Mouse (Mus musculus) layer of hippocampus, postnatal 10 days (tissue): Measurements from ENCODE around the gene Alg14. TPM values are rescaled to one million over a fixed set of nuclear protein-coding genes. Genes with fewer than 3 reads are reported as not detected.

Source experiments
- DNase-seq, 2 experiments: peaks; one replicate each; pipeline ENCODE4 v3.0.0; 2021; ENCODE audit warnings: low spot score in 2 of 2
- long read RNA-seq: library from polyadenylated mRNA; stranded (forward); transcript quantifications from one replicate; pipeline ENCODE4 v2.0.0, GENCODE M21; 2023
- total RNA-seq, 2 experiments: library from RNA; stranded (reverse); gene quantifications; 2 replicates each; pipeline ENCODE4 v1.2.3; 2021

Alg14 gene
- total RNA-seq = 10 to 100 TPM; 17.7 to 27.3 TPM
- long read RNA-seq, transcript Alg14-201 (4 exons, 2,037 nt) = major isoform, 13 of 19 reads
- long read RNA-seq, partial matches to known transcripts = 0 of 19 reads
- long read RNA-seq, other reads (novel, unspliced or antisense) = 5 of 19 reads

DNA sequence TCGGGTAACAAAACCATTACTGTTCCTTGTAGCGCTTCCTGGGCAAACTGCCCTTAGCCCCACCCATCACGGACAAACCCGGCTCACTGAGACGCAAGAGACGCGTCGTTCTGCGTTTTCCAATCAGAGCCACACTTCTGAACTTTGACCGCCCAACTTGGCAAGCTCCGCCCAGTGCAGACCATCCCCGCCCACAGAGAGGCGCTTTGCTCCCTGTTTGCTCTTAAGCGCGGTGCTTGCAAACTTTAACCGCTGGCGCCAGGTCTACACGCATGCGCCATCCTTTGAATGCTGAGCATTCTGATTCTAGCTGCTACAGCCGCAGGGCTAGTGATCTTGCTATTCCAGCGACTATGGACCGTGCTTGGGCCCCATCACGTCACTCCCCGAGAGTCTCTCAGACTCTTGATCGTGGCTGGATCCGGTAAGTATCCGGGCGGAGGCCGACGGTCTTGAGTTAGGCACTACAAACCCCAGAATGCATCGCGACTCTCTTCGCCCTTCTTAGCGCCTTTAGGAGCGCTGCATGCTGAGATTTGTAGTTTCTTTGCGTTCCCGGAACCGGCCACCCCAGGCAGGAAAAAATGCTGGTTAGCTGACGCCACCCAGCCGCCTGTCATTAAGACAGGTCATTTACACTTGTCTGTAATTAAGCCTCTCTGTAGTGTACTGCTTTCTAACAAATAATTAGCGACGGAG is at the start of gene Alg14:
Gene Alg14, plus strand, starts transcription at position 214 of the 699 bp plus-strand sequence.
- DNase-seq = peak; percentile 94 to 96

DNA sequence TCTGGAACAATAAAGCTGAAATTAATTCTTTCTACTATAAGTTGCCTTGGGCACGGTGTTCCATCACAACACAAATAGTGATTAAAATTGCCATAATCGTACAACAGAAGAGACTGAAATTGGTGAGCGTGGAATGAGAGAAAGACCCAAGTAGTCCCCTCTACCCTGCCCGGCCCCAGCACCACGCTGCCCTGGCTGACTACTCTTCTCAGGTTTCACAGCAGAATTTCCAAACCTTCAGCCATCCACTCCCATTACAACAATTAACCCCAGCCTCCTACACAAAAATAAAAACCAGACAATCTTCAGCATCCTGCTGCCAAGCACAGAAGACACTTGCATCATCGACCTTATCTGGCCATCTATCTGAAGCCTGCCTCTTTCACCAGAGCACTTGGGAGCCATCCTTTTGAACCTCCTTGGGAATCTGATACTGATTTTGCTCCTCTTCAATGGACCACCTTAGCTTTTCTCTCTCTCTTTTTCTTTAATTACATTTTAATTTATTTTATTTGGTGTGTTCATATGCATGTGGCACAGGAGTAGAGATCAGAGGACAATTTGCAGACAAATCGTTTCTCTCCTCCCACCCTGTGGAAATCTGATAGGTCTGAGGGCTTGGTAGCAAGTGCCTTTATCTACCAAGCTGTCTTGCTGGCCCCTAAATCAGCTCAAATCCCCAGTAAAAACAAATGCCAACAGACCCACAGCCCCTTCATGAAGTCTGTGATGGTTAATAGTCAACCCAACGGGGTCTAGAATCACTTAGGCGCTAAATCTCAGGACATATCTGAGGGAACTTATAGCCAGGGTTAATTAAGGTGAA is 49.2 kb upstream of the Alg14 start:
- no peak for DNase-seq

DNA sequence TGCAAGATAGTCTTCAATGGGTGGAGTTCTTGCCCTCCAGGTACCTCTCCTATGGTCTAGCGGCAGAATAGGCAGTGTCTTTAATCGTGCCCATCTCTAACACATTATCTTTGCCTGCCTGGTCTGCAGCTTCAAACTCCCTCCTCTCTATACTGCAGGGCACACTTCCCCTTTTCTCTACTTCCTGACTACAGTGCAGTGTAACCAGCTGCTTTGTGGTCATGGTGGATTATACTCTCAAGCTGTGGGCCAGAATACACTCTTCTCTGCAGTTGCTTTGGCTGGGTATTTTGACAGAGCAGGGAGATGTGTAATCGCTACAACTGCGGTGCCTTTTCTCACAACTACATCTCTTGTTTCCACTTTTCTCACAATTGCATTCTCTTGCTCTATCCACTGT is 48.6 kb upstream of the Alg14 start:
- DNase-seq = no peak

DNA sequence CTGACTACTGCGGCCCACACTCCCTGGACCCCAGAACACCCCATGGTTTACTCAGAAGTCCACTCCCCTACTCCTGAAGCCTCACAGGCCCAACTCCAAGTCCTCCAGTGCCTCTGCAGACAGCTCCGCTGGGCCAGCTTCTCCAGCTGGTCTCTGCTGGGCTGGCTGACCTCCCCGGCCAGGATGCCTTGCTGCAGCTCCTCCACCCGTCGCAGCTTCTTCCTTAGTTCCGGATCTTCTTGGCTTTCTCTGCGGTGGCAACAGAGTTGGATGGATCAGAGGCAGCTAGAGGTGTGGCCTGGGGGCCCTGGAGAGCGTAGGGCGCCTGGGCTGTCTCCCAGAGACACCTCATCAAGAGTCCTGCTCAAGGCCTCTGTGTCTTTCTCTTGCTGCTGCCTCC is 41.5 kb upstream of the Alg14 start:
- no peak for DNase-seq

DNA sequence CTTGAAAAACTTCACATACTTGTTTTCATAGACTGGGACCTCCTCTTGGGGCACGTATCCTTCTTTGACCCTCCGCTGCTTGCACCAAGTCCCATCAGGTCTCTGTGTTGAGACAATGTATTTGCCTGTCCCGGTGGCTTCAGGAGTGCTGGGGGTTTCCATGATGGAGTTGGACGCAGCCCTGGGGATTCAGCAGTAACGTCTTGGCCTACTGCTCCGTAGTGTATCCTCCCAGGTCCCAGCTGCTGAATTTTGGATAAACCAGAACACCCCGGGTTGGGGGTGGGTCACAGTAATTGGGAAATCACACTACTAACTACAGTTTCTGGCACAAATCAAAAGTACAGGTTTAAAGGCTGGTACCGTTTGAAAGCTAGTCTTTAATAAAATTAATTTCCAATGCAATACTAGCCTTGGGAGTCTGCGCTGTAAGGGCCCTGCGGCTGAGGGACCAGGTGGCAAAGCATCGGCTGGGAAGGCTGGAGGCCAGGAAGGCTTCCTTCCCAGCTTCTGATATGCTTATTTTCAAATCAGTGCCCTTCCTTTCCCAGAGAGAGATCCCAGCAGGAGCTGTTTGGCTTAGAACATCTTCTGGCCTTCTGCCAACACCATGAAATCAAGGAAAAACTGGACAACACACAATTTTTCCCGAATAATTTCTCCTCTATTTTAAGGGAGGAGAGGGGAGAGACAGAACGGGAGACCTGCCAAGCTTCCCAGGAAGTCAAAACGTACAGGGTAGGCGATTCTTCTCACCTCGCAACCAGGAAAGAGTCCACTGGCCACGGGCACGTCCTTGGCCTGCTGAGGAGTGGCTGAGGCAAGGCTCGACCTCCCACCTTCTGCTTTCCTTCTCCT is 40.8 kb upstream of the Alg14 start:
- no peak for DNase-seq

DNA sequence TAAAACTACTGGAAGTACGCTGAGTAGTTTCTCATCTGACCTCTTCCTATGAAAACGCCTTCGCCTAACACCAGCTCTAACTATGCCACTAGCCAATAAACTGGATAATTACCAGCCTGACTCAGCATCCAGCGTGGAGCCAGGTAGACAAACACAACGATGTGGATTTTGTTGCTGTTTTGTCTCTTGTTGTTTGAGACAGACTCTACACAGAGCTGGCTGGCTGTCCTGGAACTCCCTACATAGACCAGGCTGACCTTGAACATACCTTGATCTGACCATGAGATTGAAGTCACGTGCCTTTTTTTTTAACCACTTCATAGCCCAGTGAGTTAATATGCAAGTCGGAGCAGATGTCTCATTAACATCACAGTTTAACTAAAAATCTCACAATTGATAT is 36.1 kb upstream of the Alg14 start:
- no peak for DNase-seq

DNA sequence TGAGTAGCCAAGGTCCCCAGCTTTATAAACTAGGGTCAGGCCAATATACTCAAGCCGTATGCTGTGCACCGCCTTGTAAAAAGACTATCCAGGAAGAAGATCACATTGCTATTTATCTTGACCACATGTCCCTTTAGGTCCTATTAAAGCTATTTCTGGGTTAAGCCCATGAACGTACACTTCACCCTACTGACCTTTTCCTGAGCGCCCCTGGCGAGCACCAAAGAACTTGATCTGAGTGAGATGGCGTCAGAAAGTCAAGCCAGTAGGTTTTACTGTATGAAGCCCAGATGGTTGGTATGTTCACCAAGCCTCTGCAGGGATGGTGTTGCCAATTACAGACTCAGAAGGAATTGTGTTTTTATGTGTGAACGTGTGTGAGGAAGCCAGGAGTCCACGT is 35.4 kb upstream of the Alg14 start:
- DNase-seq = no peak

DNA sequence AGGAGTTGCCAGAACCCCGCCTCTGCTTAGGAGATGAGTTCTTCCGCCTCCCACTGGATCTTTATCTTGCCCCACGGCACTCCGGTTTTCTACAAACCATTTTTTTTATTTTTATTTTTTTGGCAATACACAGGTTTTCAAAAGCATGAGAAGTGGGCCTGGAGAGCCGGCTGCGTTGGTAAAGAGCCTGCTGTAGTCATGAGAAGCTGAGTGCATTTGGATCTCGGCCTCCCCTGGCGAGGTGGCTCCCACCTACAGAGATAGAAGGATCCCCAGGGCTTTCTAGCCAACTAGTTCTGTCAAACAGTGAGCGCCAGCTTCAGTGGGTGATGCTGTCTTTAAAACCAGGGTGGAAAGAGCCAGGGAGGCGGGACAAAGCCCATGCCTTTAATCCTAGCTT is 34.2 kb upstream of the Alg14 start:
- DNase-seq = no peak

DNA sequence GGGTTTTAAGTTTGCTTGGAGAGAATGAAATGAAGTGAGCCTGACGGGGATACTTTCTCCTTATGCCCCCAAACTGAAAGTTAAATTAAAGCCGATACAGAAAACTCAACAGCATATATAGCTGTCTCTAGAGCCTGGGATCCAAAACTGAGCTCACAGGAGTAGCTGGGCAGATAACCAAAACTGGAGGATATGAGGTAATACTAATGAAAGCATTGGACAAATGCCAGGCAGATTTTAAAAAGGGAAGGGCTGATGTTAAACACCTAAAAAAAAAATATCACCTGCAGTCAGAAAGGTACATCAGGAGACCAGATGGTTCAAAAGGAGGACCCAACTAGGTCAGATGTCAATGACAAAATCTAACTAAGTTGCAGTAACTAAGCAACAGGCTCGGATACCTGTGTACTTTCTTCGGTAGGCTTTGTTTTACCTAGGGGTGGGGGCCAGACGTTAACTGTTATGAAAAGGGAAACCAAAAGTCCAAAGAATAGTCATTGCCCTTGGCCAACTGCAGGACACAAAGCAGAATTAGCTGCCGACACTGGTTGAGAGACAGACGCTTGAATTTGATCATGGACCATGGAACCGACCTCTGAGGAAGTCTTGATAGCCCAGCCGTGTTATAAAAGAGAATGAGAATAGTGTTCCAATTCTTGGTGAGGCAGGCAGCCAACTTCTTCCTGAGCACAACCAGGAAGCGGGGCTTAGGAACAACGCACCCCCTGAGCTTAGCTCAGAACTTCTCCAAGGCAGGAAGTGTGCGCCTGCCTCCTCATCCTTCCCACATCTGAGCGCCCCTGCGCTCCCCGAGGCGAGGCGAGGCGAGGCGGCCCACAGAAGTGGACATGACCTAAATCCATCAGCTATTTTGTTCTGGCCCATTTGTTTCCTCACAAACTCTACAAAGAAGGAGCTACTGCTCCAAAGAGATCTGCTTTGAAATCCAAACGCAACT is 32.8 kb upstream of the Alg14 start:
- no peak for DNase-seq

DNA sequence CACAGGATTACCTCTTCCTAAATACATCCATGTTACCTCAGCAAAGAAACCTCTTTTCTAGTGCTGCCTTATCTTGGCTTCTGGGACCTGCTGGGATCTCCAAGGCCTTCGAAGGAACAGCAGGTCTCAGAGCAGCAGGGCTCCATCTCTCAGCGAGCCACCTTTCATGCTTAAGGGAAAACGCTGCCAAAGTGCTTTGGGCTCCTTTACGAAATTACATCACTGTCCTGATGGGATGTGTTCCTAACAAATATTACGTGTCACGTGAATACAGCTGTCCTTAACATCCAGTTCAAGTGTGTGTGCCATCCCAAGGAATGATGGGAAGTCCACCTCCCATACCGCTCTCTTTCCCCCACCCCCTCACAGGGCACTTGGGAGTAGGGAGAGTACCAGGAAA is 31.5 kb upstream of the Alg14 start:
- no peak for DNase-seq

DNA sequence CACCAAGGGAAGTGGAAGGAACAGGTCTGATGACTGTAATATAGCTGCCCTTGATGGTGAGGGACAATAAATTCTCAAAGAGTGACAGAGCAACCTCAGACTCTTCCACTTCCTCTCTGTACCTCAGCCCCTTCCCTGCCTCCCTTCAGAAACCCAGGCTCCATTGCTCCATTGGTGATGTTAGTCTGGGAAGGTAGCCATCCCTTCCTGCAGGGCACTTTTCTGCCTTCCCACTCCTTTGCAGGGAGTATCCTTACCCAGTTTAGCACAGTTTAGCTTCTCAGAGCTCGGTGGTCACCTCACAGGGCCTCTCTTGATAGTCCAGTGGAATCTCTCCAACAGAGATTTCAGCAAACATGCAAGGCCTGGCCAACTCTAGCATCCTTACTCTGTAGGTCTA is 30.7 kb upstream of the Alg14 start:
- no peak for DNase-seq

DNA sequence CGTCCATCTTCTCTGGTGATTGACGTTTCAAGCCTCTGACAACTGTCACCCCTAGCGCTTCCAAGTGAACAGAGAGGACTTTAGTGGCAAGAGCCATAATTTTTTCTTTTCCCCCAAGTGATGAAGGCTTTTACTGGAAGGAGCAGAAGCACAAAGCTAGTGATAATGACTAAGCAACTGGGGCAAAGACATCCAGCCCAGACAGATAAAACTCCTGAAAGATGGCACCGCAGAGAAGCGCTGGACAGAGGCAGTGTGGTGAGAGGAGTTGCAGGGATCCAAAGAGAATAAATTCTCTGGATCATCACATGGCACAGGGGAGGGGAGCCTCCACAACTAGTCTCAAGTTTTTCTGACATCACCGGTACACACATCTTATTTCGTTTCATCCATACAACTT is 30.3 kb upstream of the Alg14 start:
- DNase-seq = no peak

DNA sequence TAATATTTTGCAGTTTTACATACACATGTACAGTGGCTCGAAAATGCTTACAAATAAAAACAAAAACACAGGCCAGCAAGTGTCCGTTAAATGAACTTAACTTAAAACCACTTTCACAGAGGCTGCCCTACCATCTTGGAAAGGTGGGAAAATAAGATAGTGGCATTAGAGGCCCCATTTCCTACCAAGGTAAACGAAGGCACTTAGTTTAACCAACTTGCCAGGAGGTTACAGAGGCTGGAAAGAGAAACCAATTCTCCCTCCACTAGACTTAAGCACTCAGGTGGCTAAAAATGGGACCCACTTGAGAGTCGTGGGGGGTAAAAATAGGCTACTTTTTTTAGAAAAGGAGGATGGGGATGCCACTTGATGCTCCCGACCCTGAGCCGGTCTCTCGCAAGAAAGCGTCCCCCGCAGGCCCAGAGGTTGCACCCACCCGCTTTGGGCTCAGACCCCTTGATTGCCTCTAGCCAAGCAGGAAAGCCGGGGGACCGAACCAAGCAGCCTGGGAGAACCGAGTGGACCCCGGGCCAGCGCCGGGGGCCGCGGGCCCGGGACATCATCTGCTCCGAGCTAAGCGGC is 29.5 kb upstream of the Alg14 start:
- no peak for DNase-seq

DNA sequence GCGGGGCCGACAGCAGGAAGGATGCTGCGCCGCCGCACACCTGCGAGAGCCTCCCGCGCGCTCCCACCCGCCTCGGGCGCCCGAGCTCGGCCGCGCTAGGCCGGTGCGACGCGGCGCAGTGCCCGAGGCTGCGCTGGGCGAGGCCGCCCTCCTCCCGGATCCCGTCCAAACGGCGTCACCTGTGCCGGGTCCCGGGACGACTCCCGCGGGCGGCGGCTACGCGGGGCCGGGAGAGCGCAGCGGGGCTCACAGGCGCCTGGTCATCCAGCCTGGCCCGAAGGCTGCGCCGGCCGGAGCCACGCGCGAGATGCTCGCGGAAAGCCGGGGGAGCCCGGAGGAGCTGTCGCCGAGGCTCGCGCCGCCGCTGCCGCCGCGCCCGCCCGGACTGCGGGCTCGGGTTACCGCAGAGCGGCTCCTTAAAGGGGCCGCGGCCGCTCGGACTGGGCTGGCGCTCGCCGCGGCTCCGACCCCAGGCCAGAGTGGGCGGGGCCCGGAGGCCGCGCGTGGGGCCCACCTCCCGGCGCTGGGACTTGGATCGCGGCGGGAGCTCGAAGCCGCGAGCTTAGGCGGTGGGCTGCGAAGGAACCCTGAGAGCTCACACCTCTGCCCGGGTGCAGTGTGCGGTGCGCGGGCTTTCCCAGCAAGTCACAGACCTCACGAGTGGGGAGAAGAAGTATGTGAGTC is 28.9 kb upstream of the Alg14 start:
- DNase-seq = peak; percentile 55 to 69

DNA sequence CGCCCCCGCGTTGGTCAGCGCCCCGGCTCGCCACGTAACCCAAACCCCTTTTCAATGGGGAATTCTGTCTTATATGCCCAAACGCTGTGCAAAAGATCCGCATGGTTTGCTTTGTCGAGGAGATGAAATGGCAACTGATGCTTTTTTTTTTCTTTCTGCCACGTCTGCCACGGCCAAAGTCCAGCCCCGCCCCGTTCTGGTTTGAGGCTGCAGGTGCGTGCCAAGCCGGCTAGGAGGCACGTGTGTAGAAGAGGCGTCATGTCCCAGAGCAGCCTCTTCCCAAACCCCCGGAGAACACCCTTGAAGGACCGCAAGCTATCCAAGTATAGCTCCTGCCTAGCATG is 28.4 kb upstream of the Alg14 start:
- peak in 1 of 2 experiments; percentile 51 for DNase-seq

DNA sequence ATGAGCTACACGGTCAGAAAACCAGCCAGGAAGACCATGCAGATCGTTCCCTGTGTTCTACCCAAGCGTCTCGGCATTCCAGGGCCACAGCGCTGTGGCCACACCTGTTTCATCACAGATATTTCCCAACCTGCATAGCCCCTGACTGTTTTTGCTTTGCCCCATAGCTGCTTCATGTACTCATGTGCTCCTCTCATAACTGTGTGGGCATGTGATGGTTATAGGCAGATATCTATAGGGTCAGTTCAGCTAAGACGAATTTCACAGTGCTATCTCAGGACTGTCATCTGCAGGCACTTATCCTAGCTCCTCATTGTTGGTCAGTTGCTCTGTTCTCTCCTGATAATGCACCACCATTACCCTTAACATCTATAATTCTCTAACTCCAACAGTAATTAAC is 27.3 kb upstream of the Alg14 start:
- no peak for DNase-seq

DNA sequence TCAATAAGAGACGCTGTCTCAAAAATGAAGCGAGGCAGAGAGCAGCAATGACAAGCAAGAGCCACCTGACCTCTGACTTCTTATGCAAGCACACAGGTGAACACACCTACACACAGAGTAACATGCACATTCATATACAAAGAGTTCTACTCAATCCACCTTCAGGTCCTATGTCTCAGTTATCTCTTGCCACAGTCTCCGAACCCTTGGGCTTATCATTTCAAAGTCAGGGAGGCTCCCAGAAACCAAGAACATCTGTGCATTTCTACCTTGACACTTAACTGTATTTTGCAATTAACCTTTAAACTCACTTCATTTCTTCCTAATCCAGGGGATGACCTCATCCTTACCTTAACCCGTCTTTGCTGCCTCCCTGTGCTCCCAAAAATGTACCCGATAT is 24.3 kb upstream of the Alg14 start:
- no peak for DNase-seq

DNA sequence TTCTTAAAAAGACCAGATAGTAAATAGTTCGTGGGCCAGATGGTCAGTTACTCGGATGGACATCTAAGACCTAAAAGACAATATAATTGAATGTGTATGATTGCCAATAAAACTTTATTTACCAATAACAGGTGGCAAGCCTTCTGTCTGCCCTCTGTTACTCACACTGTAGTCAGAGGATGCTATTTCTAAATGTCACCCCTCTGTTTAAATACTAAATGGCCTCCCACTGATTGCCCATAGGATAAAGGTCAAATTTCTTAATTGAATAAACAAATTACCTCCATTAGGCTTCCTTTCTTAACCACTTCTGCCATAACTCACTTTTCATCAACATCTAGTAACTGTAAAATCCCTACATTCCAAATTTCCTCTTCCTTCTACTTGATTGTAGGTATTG is 19.0 kb upstream of the Alg14 start:
- no peak for DNase-seq

DNA sequence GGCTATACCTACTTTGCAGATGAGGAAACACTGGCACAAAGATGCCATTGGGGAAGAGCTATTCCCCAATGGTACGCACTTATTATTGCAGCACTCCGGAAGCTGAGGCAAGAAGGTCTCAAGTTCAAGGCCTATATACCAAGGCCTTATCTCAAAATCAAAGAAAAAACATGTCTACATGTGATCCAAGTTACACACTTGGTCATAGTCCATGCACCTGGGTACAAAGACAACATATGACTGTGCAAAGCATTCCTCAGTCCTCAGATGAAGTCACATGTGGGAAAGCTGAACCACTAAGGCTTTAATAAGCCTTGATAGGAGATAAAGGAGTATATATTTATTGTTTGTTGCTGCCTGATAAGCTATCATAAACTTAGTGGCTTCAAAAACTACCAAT is 17.6 kb upstream of the Alg14 start:
- no peak for DNase-seq

DNA sequence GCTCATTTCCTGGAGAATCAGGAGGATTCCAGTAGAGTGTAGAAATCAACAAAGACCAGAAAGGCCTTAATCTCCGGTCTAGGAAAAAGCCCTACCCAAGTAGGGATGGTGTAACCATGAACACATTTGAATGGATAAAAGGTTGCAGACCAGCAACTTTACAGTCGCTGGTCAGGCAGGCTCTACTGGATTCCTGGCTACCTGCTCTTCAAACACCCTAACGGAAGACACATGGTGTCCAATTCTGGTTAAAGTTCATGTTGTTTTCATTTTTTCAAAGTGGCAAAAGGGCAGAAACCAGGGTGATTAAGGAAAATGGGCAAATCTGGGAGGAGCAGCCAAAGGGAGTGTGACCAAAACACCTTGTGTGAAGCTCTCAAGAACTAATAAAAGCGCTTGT is 14.6 kb upstream of the Alg14 start:
- DNase-seq = no peak
